Mouse (Mus musculus): ENCODE results near the gene Fam189a2. TPM values are rescaled to one million over a fixed set of nuclear protein-coding genes. Genes with fewer than 3 reads are reported as not detected.

Gene Fam189a2
- polyA plus RNA-seq, 1 experiment from 2014 or later = 1.9 TPM

- Histone ChIP-seq H3K27me3 (replicated peaks; ENCODE audit: control insufficient read depth, insufficient read depth, low read length) (no peaks in the 10 kb centered on the region), H3K9ac (ENCODE audit: low read depth, low read length) (no peak overlapping the region), H3K27ac (replicated peaks; ENCODE audit: low read depth, low read length) (no peak overlapping the region), H3K4me1 (ENCODE audit: control insufficient read depth, insufficient read depth, low read length) (0 out of 2 replicates have a peak, but pooled peaks cover 9% of the 10 kb centered on the region), H3K9me3 (ENCODE audit: control insufficient read depth, low read length) (peaks cover 7% of the 10 kb centered on the region; the same call in 1 of the 2 replicates), H3K36me3 (ENCODE audit: control insufficient read depth, insufficient read depth, low read length) (no peaks in the 10 kb centered on the region), H3K4me2 (ENCODE audit: low read depth, low read length) (no peak overlapping the region), H3K4me3 (ENCODE audit: low read depth, low read length) (no peak overlapping the region)
- ATAC-seq (ENCODE audit: low read depth) = no peak
- WGBS = 94% methylated on average over 9 of the region's 9 CpGs
- no peak for DNase-seq (ENCODE audit: low spot score)
Measured at GRCm38 (mm10) chr19:23966376-23966775, 64.4 kb downstream of the Fam189a2 start.

GRCm38 (mm10) chr19:23964401-23964910 is 66.4 kb downstream of the Fam189a2 start:
- ATAC-seq (ENCODE audit: low read depth) = no peak
- H3K36me3 ChIP-seq (ENCODE audit: control insufficient read depth, insufficient read depth, low read length) = no peaks in the 10 kb centered on the region
- H3K4me3 ChIP-seq (ENCODE audit: low read depth, low read length) = no peak overlapping the region
- no peak for DNase-seq (ENCODE audit: low spot score)
- H3K27me3 ChIP-seq (replicated peaks; ENCODE audit: control insufficient read depth, insufficient read depth, low read length) = no peaks in the 10 kb centered on the region
- H3K9ac ChIP-seq (ENCODE audit: low read depth, low read length) = no peak overlapping the region
- WGBS = 61% methylated on average over 10 of the region's 10 CpGs
- H3K9me3 ChIP-seq (ENCODE audit: control insufficient read depth, low read length) = peaks cover 7% of the 10 kb centered on the region; the same call in 1 of the 2 replicates
- 0 out of 2 replicates have a peak, but pooled peaks cover 14% of the 10 kb centered on the region for H3K4me1 ChIP-seq (ENCODE audit: control insufficient read depth, insufficient read depth, low read length)
- no peak overlapping the region for H3K27ac ChIP-seq (replicated peaks; ENCODE audit: low read depth, low read length)
- H3K4me2 ChIP-seq (ENCODE audit: low read depth, low read length) = no peak overlapping the region

GRCm38 (mm10) chr19:23961516-23961915 is 69.3 kb downstream of the Fam189a2 start:
- H3K27ac ChIP-seq (replicated peaks; ENCODE audit: low read depth, low read length) = no peak overlapping the region
- 0 out of 2 replicates have a peak, but pooled peaks cover 5% of the 10 kb centered on the region for H3K4me1 ChIP-seq (ENCODE audit: control insufficient read depth, insufficient read depth, low read length)
- no peak overlapping the region for H3K9ac ChIP-seq (ENCODE audit: low read depth, low read length)
- WGBS = 3% methylated on average over 8 of the region's 8 CpGs
- H3K36me3 ChIP-seq (ENCODE audit: control insufficient read depth, insufficient read depth, low read length) = no peaks in the 10 kb centered on the region
- peak; percentile 60 for ATAC-seq (ENCODE audit: low read depth)
- no peak overlapping the region for H3K4me3 ChIP-seq (ENCODE audit: low read depth, low read length)
- peaks cover 7% of the 10 kb centered on the region; the same call in 1 of the 2 replicates for H3K9me3 ChIP-seq (ENCODE audit: control insufficient read depth, low read length)
- 0 out of 2 replicates have a peak overlapping the region, but pooled peaks have one; percentile 4 for H3K4me2 ChIP-seq (ENCODE audit: low read depth, low read length)
- no peaks in the 10 kb centered on the region for H3K27me3 ChIP-seq (replicated peaks; ENCODE audit: control insufficient read depth, insufficient read depth, low read length)
- DNase-seq (ENCODE audit: low spot score) = peak; percentile 75

GRCm38 (mm10) chr19:23960831-23961447 is 69.9 kb downstream of the Fam189a2 start:
- H3K4me1 ChIP-seq (ENCODE audit: control insufficient read depth, insufficient read depth, low read length) = 0 out of 2 replicates have a peak, but pooled peaks cover 5% of the 10 kb centered on the region
- no peaks in the 10 kb centered on the region for H3K27me3 ChIP-seq (replicated peaks; ENCODE audit: control insufficient read depth, insufficient read depth, low read length)
- peaks cover 7% of the 10 kb centered on the region; the same call in 1 of the 2 replicates for H3K9me3 ChIP-seq (ENCODE audit: control insufficient read depth, low read length)
- no peak overlapping the region for H3K4me3 ChIP-seq (ENCODE audit: low read depth, low read length)
- H3K36me3 ChIP-seq (ENCODE audit: control insufficient read depth, insufficient read depth, low read length) = no peaks in the 10 kb centered on the region
- ATAC-seq (ENCODE audit: low read depth) (no peak), DNase-seq (ENCODE audit: low spot score) (no peak)
- 0 out of 2 replicates have a peak overlapping the region, but pooled peaks have one; percentile 4 for H3K4me2 ChIP-seq (ENCODE audit: low read depth, low read length)
- H3K9ac ChIP-seq (ENCODE audit: low read depth, low read length) = no peak overlapping the region
- H3K27ac ChIP-seq (replicated peaks; ENCODE audit: low read depth, low read length) = no peak overlapping the region
- WGBS = 79% methylated on average over 6 of the region's 6 CpGs

GRCm38 (mm10) chr19:23960275-23960674 is 70.5 kb downstream of the Fam189a2 start:
- Histone ChIP-seq H3K36me3 (ENCODE audit: control insufficient read depth, insufficient read depth, low read length) (no peaks in the 10 kb centered on the region), H3K4me1 (ENCODE audit: control insufficient read depth, insufficient read depth, low read length) (0 out of 2 replicates have a peak, but pooled peaks cover 5% of the 10 kb centered on the region), H3K27ac (replicated peaks; ENCODE audit: low read depth, low read length) (no peak overlapping the region), H3K9me3 (ENCODE audit: control insufficient read depth, low read length) (peaks cover 7% of the 10 kb centered on the region; the same call in 1 of the 2 replicates), H3K27me3 (replicated peaks; ENCODE audit: control insufficient read depth, insufficient read depth, low read length) (no peaks in the 10 kb centered on the region), H3K4me2 (ENCODE audit: low read depth, low read length) (no peak overlapping the region), H3K9ac (ENCODE audit: low read depth, low read length) (no peak overlapping the region), H3K4me3 (ENCODE audit: low read depth, low read length) (no peak overlapping the region)
- WGBS = 47% methylated on average over 3 of the region's 3 CpGs
- DNase-seq (ENCODE audit: low spot score) (no peak), ATAC-seq (ENCODE audit: low read depth) (no peak)

GRCm38 (mm10) chr19:23959870-23960269 is 70.9 kb downstream of the Fam189a2 start:
- 0 out of 2 replicates have a peak, but pooled peaks have one; percentile 24 for ATAC-seq (ENCODE audit: low read depth)
- Histone ChIP-seq H3K4me1 (ENCODE audit: control insufficient read depth, insufficient read depth, low read length) (0 out of 2 replicates have a peak, but pooled peaks cover 5% of the 10 kb centered on the region), H3K4me3 (ENCODE audit: low read depth, low read length) (no peak overlapping the region), H3K4me2 (ENCODE audit: low read depth, low read length) (no peak overlapping the region), H3K9ac (ENCODE audit: low read depth, low read length) (no peak overlapping the region), H3K27me3 (replicated peaks; ENCODE audit: control insufficient read depth, insufficient read depth, low read length) (no peaks in the 10 kb centered on the region), H3K9me3 (ENCODE audit: control insufficient read depth, low read length) (peaks cover 7% of the 10 kb centered on the region; the same call in 1 of the 2 replicates), H3K27ac (replicated peaks; ENCODE audit: low read depth, low read length) (no peak overlapping the region), H3K36me3 (ENCODE audit: control insufficient read depth, insufficient read depth, low read length) (no peaks in the 10 kb centered on the region)
- DNase-seq (ENCODE audit: low spot score) = no peak
- WGBS = 49% methylated on average over 7 of the region's 7 CpGs

- peak; percentile 69 for DNase-seq (ENCODE audit: low spot score)
- 0 out of 2 replicates have a peak, but pooled peaks cover 5% of the 10 kb centered on the region for H3K4me1 ChIP-seq (ENCODE audit: control insufficient read depth, insufficient read depth, low read length)
- H3K4me2 ChIP-seq (ENCODE audit: low read depth, low read length) = no peak overlapping the region
- peaks cover 7% of the 10 kb centered on the region; the same call in 1 of the 2 replicates for H3K9me3 ChIP-seq (ENCODE audit: control insufficient read depth, low read length)
- 18% methylated on average over 6 of the region's 6 CpGs for WGBS
- ATAC-seq (ENCODE audit: low read depth) = peak; percentile 38; the same call in 1 of the 2 replicates
- H3K27ac ChIP-seq (replicated peaks; ENCODE audit: low read depth, low read length) = no peak overlapping the region
- H3K9ac ChIP-seq (ENCODE audit: low read depth, low read length) = no peak overlapping the region
- H3K4me3 ChIP-seq (ENCODE audit: low read depth, low read length) = no peak overlapping the region
- H3K36me3 ChIP-seq (ENCODE audit: control insufficient read depth, insufficient read depth, low read length) = no peaks in the 10 kb centered on the region
- no peaks in the 10 kb centered on the region for H3K27me3 ChIP-seq (replicated peaks; ENCODE audit: control insufficient read depth, insufficient read depth, low read length)
Measured at GRCm38 (mm10) chr19:23958925-23959324, 71.9 kb downstream of the Fam189a2 start.

- Histone ChIP-seq H3K4me1 (ENCODE audit: control insufficient read depth, insufficient read depth, low read length) (0 out of 2 replicates have a peak, but pooled peaks cover 5% of the 10 kb centered on the region), H3K4me2 (ENCODE audit: low read depth, low read length) (no peak overlapping the region), H3K9ac (ENCODE audit: low read depth, low read length) (no peak overlapping the region), H3K27me3 (replicated peaks; ENCODE audit: control insufficient read depth, insufficient read depth, low read length) (no peaks in the 10 kb centered on the region), H3K36me3 (ENCODE audit: control insufficient read depth, insufficient read depth, low read length) (no peaks in the 10 kb centered on the region), H3K4me3 (ENCODE audit: low read depth, low read length) (no peak overlapping the region), H3K27ac (replicated peaks; ENCODE audit: low read depth, low read length) (no peak overlapping the region), H3K9me3 (ENCODE audit: control insufficient read depth, low read length) (no peaks in the 10 kb centered on the region)
- DNase-seq (ENCODE audit: low spot score) = no peak
- ATAC-seq (ENCODE audit: low read depth) = no peak
- WGBS = 78% methylated on average over 7 of the region's 7 CpGs
Measured at GRCm38 (mm10) chr19:23957563-23957962, 73.3 kb downstream of the Fam189a2 start.

Data from embryonic facial prominence, embryonic 14.5 days (tissue).